Mouse (Mus musculus): ENCODE results near the gene Myh10.

DNA sequence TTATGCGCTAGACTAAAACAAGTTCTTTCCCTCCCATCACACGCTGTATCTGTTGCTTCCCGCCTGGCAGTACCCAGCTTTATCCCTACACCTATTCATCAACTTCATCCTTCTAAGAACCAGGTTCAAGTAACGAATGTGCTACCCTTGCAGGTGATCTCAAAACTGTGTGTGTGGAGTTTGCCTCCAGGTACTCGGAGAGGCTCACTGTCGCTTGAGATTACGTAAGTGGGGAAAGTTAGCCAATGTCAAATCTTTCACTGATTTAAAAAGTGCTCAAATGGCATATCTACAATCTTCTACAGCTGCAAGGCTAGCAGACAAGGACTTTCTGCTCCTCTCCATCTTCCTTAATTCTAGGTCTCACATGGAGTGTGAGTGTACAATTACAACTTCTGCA lies 159.5 kb downstream of the Myh10 start:
- TF ChIP-seq CTCF (IDR thresholded peaks at IDR 0.05) (no peak), POLR2A (IDR thresholded peaks at IDR 0.05; ENCODE audit: insufficient read depth, low read depth, low read length) (no peak), EP300 (IDR thresholded peaks at IDR 0.05; ENCODE audit: insufficient read depth, low read depth, low read length) (no peak)

All from heart, adult 2 months (tissue).